Mouse (Mus musculus): ENCODE data around the gene Apeh.

DNA sequence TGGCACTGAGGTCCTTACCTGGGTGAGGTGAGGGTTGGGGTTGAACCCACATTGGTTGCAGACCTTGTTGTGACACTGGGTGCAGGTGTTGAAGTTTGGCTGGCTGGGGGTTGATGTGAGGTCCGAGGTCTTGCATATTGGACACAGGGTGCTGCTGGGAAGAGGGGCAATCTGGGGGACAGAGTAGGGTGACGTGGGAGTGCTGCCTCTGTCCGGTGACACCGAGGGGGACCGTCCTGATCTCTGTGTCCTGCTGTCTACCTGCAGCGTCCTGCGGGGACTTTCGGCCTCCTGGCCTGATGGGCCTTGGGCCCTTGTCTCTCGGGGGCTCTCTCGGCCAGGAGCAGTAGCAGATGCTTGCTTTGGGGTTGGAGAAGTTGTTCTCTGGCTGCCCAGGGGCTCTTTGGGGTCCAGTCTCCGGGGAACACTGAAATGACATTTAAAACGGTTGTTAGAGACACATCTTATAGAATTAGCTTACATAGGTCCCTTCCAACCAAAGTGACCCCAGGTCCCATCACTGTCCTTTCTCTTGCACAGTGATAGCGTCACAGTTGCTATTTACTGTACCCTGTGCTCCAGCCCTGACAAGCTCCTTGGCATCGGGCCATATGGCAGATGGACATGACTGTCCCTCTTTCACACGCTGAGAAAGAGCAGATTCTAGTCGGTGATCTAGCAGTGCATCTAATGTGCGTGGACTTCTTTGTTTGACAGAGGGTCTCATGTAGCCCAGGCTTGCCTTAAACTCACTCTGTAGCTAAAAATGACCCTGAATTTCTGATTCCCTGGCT, 45.0 kb upstream of the Apeh start:
- TF ChIP-seq CTCF (IDR thresholded peaks at IDR 0.05; ENCODE audit: control insufficient read depth, insufficient read depth, insufficient replicate concordance, low read depth, low read length) (no peak), POLR2A (IDR thresholded peaks at IDR 0.05; ENCODE audit: control insufficient read depth, low read depth, low read length) (no peak)

Measured in testis, adult 2 months (tissue).